Mouse (Mus musculus): ENCODE results near the gene Nkiras2.

Nkiras2 gene

GRCm38 (mm10) chr11:100634530-100634929 is 15.5 kb downstream of the Nkiras2 start:
- no peak for DNase-seq

DNA sequence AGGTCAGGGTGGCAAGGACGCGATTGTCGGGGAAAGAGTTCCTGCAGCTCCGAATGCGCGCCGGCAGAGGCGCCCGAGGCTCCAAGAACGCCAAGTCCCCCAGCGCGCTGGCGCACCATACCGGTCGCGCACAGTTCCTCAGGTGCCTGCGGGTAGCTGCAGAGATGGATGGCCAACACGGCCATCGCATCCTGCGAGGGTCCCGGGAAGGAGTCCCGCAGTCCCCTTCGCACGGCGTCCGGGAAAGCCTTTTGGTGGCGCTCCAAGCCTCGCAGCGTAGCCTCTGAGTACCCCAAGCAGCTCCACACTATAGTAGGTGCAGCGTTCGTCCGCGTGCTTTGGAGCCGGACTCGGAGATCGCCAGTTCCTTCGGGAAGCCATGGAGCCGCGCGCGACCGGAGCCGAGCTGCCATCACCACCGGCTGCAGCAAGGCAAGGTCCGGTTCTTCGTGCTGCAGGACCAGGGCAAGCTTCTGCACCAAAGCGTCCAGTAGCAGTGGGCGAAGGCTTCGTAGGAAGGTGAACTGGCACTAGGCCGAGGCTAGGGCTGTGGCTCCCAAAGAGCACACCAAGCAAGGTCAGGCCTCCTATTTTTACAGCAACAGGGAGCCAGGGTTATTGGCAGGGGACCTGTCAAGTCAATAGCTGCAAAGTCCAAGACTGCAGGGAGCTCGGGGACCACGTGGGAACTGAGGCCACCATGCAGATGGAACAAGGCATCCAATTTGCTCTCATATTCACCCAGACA is 21.3 kb downstream of the Nkiras2 start:
- DNase-seq = peak; percentile 71 to 75

DNA sequence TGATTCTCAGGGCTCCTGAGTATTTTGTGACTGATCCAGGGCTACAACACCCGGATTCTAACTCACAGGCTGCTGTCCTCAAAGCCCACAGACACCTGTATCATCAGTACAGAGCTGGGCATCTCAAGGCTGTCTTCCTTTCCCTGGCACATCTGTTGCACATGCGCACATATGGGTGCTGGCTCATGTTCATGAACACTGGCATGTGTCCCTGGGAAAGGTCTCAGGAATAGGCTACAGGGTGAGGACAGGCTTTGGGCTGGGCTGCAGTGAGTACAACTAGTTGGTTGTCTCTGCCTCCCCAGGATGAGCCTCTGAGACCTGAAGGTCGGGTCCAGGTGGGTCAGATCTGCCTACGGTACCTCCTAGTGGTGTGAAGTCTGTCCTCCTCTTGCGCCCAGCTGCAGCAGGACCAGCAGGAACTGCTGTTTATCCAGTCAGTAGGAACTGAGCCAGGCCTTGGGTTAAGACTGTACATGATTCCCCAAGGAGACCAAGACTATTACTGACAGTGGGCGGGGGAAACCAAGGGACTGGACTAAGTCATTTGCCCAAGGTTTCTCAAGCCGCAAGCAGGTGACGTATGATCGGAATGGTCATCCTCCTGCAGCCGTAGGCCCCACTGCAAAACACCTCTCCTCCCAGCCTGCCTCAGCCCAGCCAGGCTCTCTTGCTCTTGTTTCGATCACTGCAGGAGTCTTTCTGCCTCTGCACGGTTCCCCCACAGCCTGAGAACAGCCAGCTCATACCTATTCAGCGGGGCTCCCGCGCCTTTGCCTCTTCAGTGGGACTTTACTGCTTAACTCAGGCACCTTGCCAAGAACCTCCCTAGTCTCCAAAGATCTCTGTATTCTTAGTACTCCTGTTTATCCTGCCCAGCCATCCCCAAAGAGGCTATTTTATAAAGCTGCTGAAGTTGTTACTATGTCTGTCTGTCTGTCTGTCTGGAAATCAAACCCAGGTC is 24.9 kb downstream of the Nkiras2 start:
- DNase-seq = no peak

- peak in 1 of 2 experiments; percentile 58 for DNase-seq
Observed at GRCm38 (mm10) chr11:100646265-100646664, 27.2 kb downstream of the Nkiras2 start.

DNA sequence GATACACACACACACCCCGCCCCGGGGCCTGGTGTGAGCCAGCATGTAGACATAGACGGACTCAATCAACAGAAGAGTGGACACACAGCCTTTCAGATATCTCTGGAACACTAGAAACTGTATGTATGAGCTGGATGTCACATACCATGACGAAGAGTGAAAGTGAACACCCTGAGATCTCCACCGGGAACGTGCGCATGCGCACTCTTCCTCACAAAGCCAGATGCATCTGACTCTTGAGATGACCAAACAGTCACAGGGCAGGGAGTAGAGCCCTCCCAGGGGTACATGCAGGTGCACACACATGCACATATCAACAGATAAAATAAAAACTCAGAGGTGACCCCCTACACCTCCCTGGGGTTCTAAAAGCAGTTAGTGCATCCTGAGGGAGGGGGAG is 29.4 kb downstream of the Nkiras2 start:
- no peak for DNase-seq

GRCm38 (mm10) chr11:100651205-100651604 is 32.2 kb downstream of the Nkiras2 start:
- no peak for DNase-seq

DNA sequence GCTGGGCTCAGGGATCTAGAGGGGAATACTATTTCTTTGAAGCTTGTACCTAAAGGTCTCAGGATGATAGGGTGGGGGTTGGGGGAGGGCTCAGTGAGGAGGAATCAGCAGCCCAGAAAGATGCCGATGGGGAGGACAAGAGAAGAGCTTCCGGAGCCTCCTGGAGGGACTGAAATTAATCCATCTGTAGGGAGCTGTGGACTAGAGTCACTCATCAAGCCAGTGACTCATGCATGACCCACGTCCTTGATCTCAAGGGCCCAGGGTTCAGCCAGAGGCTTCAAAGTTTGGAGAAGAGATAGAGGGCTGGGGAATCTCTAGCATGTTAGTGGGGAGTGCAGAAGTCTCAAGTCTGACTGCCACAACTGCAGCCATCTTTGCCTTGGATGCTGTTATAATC is 32.7 kb downstream of the Nkiras2 start:
- no peak for DNase-seq

GRCm38 (mm10) chr11:100655589-100655988 is 36.5 kb downstream of the Nkiras2 start:
- peak in 1 of 2 experiments; percentile 13 for DNase-seq

- DNase-seq = peak; percentile 32 to 41
Observed at GRCm38 (mm10) chr11:100656458-100656857, 37.4 kb downstream of the Nkiras2 start.

- no peak for DNase-seq
Observed at GRCm38 (mm10) chr11:100659806-100660205, 40.8 kb downstream of the Nkiras2 start.

GRCm38 (mm10) chr11:100671049-100671448 is 52.0 kb downstream of the Nkiras2 start:
- DNase-seq = no peak

DNA sequence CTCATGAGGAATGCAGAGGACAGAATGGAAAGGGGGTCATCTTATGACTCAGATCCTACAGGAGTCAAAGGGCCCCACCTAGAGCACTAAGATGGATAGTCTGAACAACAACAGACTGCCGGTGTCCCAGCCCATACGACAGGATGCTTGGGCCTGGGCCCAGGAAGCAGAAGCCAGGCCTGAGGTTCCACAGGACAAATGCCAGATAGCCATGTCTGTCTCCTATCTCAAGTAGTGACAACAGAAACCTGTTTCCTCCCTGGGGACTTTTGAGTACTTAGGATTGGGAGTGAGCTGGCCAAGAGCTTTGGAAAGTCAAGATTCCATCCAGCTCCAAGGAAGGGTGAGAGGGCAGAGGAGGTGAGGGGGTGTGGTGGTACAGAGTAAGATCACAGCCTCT is 52.9 kb downstream of the Nkiras2 start:
- peak; percentile 42 to 53 for DNase-seq

DNA sequence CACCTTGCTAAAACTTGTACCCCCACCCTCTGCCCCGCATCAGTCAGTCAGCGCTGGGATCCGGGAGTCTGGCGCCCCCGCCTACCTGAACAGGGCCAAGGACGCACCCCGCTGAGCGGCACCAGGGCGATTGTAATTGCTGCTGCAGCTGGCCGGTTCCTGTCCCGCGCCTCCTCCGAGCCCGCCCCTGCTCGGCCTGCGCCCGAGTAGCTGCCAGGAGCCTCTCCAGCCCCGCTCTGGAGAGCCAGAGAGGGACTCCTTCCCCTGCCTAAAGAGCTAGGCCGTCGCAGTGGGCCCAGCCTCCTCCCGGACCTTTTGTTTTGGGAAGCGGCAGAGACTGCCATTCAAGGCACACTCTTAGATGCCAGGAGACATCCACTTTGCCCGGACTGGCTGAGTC is 54.1 kb downstream of the Nkiras2 start:
- peak; percentile 32 to 49 for DNase-seq
